Mouse (Mus musculus) gastrocnemius, postnatal 10 days (tissue): ENCODE results near the gene Pkd2. TPM values are rescaled to one million over a fixed set of nuclear protein-coding genes. Genes with fewer than 3 reads are reported as not detected.
"Not testable (repeated sequence)": the region's sequence is repeated elsewhere in the genome, so short reads cannot be mapped to it uniquely, and the experiment has no call there.

Experiments
- DNase-seq: peaks from one replicate; pipeline ENCODE4 v3.0.0; 2021; ENCODE audit warnings: mixed read lengths
- long read RNA-seq, 2 experiments: library from polyadenylated mRNA; stranded (forward); transcript quantifications; one replicate each; pipeline ENCODE4 v2.0.0; 2021
- total RNA-seq, 2 experiments: library from RNA; stranded (reverse); gene quantifications; 2 replicates each; pipeline ENCODE4 v1.2.3; 2021

The Pkd2 gene
- total RNA-seq, result 10 to 100 TPM; 24.8 to 32.6 TPM
- long read RNA-seq, experiment 1, full-length matches to known transcripts, result 33 of 46 reads
- long read RNA-seq, experiment 1, partial matches to known transcripts, result 4 of 46 reads
- long read RNA-seq, experiment 1, other reads (novel, unspliced or antisense), result 9 of 46 reads
- long read RNA-seq, experiment 2, full-length matches to known transcripts, result 25 of 39 reads
- long read RNA-seq, experiment 2, partial matches to known transcripts, result 4 of 39 reads
- long read RNA-seq, experiment 2, other reads (novel, unspliced or antisense), result 10 of 39 reads

DNA sequence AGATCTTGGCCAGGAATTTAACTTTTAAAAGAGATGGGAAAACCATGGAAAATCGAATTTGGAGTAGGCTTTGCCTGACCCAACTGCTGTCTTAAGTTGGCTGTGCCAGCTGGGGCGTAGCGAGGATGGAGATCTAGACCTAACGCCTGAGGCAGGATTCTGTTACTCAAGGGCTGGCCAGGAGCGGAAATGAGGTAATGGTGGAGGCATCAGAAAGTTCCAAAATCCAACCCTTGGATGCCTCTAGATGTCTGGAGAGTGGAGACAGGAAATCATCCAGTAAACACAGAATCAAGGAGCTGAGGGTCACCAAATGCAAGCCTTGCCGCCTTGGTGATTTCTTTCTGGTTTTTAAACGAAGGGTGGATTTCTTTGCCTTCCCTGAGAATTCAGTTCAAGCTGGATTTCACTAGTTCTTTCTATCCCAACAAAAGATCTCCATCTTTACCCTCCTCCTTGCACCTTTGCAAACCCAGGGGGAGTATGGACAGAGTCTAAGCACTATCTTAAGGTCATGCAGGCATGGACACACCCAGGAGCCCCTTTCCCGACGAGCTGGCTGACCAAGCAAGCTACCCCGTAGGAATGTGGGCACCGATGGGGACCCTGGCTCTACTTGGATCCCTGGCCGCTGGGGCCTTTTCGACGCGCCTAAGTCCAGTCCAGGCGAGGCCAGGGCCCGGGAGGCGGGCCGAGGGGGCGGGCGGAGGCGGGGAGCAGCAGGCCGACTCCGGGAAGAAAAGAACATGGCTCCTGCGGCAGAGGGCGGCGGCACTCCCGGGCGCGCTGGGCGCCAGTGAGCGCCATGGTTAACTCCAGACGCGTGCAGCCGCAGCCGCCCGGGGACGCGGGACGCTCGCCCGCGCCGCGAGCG is at the start of gene Pkd2:
Pkd2 (plus strand) TSS at position 619 of the 874 bp plus-strand sequence.
- peak; percentile 82 for DNase-seq

DNA sequence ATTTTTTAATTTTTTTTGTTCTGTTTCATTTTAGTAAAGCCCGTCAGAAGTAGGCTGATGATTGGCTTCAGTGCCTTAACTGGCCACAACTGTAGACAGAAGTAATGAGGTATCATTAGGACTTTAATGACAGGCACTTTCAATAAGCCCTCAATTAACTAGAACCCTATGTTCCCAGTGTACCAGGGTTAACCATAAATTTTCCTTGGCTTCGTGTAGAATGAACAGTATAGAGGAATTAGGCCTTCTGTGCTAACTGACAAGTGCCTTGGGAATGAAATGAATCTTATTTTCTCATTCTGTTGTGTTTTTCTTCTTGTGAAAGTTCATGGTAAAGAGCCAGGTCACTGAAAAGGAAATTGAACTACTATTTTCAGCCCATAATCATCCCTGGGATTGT is 43.3 kb upstream of the Pkd2 start:
- DNase-seq, result no peak

DNA sequence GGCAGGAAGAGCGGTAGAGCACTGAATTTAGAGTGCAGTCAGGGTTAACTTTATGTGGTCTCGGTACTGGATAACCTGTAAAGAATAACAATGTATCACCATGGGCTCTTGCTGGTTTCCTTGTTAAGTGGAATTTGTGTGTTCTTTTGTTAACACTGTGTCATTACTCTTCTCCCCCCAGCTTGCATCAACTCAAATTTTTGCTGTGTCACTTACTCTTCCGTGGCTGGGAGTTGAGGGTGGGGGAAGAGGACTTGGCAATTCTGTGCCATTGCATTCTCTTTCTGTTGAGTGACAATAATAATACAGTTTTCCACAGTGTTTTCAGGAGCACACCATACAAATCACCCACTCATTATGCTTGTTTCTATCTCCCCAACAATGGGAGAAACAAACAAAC is 42.2 kb upstream of the Pkd2 start:
- DNase-seq, result no peak

- DNase-seq, result no peak
Measured at GRCm38 (mm10) chr5:104417721-104418120, 41.5 kb upstream of the Pkd2 start.

- no peak for DNase-seq
Measured at GRCm38 (mm10) chr5:104422039-104422438, 37.2 kb upstream of the Pkd2 start.

GRCm38 (mm10) chr5:104423861-104424260 is 35.4 kb upstream of the Pkd2 start:
- DNase-seq, result no peak

- no peak for DNase-seq
Measured at GRCm38 (mm10) chr5:104425949-104426348, 33.3 kb upstream of the Pkd2 start.

DNA sequence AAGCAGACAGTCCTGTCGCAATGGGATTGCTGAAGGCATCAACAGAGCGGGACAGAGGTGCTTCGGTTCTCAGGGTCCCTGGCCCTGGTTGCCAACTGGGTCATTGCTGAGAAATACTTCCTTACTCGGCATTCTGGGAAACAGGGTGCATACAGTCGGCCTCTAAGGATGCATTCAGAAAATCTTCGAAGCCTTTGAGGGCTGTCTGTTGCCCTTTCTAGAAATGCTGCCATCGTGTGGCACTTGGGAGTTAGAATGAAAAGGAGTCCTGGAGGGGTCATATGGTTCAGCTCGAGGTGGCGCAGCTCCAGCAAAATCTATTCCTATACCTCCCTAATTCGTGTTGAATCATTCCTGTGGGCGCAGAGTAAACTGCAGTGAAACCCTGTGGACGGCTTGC is 26.4 kb upstream of the Pkd2 start:
- DNase-seq, result peak; percentile 10

DNA sequence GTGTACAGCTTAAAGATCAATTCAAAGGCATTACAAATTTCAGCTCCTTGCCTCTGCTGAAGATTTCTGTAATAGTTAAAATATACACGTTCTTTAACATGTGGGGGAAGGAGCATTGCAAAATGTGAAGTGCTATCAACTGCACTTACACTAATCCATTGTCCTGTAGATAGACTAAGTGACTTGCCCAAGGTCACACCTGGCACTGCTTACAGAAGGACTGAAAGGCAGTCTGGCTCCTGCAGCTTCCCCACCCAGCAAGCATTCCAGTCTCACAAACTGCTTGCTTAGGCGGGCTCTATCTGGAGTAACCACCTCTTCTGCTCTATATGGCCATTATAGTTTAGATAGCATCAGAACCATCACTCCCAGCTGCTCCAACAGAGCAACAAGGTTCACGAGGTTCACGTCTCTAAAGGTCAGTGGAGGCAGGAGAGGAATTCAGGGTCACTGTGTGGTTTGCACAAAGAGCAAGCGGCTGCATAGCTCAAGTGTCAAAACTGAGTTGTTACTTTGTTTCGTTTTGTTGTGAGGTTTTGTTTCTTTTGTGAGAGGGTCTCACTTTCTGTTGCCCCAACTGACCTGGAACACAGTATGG is 25.2 kb upstream of the Pkd2 start:
- no peak for DNase-seq

DNA sequence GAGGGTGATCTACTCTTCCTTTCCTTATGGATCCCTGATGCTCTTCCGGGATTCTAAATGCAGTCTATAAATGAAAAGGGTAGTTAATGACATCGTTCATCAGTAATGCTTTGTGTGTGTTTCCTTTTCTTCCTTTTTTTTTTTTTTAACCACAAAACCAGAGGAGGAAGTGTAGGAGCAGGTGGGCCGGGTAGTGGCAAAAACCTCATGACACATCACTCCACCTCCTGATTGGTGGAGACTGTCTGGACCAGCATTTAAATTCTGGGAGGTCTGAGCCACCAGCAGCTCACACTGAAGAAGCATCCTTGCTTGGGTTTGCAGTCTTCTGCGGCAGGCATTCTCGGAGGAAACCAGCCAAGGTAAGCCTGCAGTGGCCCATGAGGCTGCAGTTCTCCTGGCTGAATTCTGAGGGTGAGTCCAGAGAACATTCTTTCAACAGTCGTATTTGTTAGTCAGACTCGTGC is 24.4 kb upstream of the Pkd2 start, which contains the start of gene Spp1:
Spp1 (plus strand) TSS at position 284 of the 467 bp plus-strand sequence.
- DNase-seq, result no peak

DNA sequence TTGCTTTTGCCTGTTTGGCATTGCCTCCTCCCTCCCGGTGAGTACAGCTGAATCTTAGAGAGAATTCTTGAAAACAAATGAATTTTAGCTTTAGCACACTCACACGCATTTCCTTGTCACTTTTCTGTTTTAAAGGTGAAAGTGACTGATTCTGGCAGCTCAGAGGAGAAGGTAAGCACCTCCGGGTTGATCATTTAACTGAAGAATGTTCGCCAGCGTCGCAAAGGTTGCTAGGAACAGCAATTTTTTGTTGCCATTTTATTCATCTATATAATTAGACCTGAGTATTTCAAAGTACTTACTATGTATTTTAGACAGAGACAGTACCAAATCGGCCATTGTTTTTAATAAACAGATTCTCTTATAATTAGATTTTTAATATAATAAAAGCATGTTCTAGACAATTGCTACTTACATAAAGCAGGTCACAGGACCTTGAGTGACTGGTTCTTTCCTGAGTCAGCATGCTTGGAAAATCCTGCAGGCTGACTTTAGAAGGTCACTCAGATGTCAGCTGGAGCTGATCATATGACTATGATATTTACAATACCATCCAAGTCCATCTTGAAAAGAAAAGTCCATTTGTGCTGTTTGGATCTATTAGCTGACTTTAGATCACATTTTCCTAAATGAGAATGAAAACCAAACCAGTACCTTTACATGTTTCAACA is 22.7 kb upstream of the Pkd2 start:
- DNase-seq, result no peak

DNA sequence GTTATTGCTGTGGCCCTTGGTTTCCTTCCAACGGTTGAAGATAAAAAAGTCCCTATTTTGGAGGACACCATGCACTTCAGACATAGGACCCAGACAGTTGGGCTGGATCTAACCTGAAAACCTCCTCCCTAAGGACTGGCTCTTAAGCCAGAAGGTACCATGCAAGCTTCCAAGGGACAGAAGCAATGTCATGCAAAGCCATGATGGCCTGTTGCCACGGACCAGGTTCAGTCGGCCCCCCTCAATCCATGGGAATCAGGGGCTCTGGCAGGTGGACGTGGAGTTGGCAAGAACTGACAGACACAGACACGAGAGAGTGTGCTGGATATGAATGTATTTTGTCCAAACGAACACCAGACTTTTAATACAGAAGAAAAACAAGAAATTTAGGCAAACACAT is 16.9 kb upstream of the Pkd2 start:
- DNase-seq, result no peak

GRCm38 (mm10) chr5:104442850-104443249 is 16.4 kb upstream of the Pkd2 start:
- no peak for DNase-seq

GRCm38 (mm10) chr5:104446156-104446555 is 13.1 kb upstream of the Pkd2 start:
- DNase-seq, result peak; percentile 30

DNA sequence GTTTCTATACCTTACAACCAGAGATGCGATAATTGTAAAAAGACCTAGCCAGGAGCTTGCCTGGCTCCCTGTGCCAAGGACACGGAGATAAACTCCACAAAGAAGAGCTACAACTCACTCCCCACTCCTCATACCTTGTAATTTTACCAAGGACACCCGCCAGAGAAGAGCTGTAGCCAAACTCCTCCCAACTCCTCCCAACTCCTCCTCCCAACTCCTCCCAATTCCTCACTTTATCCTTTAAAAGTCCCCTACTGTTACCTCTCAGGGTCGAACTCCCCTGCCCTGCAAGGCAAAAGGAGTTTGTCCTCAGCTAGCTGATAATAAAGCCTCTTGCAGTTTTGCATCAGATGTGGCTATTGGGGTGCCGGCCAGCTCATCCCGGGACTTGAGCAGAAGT is 10.9 kb upstream of the Pkd2 start:
- not testable (repeated sequence) for DNase-seq

- DNase-seq, result no peak
Measured at GRCm38 (mm10) chr5:104449491-104449890, 9.8 kb upstream of the Pkd2 start.

DNA sequence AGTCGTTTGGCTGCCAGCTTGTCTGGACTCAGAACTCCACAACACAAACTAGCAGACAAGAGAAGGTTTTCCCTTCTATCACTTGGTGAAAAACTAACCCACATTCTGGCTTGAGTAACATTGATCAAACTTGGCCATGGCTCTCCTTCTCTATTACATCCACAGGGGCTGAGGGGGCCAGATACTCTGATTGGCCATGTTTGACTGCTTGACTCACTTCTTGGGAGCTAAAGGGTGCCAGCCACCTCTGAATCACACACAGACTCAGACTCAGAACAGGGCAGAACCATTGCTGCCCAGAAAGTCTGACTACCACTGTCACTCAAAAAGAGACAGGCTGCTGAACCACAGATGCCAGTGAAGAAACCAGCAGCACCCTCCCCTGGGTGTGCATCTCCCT is 6.2 kb upstream of the Pkd2 start:
- no peak for DNase-seq

GRCm38 (mm10) chr5:104454564-104454963 is 4.7 kb upstream of the Pkd2 start:
- no peak for DNase-seq

DNA sequence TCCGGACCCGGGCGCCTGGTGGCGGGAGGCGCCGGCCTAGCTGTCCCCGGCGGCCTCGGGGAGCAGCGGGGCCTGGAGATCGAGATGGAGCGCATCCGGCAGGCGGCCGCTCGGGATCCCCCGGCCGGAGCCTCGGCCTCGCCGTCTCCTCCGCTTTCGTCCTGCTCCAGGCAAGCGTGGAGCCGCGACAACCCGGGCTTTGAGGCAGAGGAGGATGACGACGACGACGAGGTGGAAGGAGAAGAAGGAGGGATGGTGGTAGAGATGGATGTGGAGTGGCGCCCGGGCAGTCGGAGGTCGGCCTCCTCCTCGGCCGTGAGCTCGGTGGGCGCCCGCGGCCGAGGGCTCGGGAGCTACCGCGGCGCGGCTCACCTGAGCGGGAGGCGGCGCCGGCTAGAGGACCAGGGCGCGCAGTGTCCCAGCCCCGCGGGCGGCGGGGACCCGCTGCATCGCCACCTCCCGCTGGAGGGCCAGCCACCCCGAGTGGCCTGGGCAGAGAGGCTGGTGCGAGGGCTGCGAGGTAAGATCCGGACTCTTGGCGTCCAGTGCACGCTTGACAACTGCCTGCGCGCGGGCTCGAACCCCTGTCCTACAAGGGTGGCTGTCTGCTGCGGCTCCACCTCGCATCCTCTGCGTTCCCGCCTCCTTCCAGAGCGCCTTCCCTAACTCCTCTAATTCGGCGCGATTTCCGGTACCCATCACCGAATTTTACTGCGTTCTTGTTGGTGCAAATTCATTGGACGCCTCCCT is 631 bp downstream of the Pkd2 start:
- peak; percentile 55 for DNase-seq

DNA sequence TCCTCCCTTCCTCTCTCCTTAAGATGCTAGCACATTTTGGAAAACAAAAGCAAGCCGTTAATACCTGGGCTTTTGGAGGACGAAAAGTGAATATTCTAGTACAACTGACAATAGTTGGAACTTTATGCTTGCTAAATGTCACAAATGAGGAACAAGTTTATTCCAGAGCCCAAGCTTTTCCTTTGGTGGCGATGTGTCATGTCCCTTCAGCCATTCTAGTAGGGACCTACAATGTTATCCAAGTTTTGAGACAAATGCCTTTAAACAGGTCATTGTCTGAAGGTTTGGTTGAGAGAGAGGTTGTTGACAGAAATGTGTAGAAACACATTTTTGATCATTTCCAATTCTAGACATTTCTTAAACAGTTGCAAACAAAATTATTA is 1.2 kb downstream of the Pkd2 start:
- DNase-seq, result no peak

GRCm38 (mm10) chr5:104460856-104461255 is 1.6 kb downstream of the Pkd2 start:
- no peak for DNase-seq

- no peak for DNase-seq
Measured at GRCm38 (mm10) chr5:104465279-104465678, 6.0 kb downstream of the Pkd2 start.
